Mouse (Mus musculus) MEL (cell line): ENCODE data around the gene Neurod2. TPM values are rescaled to one million over a fixed set of nuclear protein-coding genes. Genes with fewer than 3 reads are reported as not detected.
A peak's percentile ranks its signal among the peaks of the same experiment; 100 is the strongest.

Experiments
- DNase-seq: peaks from one replicate; pipeline ENCODE4 v3.0.0; 2011; ENCODE audit warnings: low read depth, low spot score
- H3K27ac ChIP-seq: 2 replicates; pipeline ENCODE4 v1.5.1; 2012; ENCODE audit warnings: low read depth, mild to moderate bottlenecking, control low read depth, low read length, moderate library complexity; ENCODE audit not compliant: control insufficient read depth
- H3K27me3 ChIP-seq, 2 experiments: fragments of 150-350 bp in 1 of 2; sonication (generic) in 1 of 2; 2 replicates each; pipeline ENCODE4 v1.6.1; 2012; ENCODE audit warnings: low read length in 2 of 2, mild to moderate bottlenecking in 2 of 2, improper control_type of control experiment in 1 of 2, moderate library complexity in 1 of 2; ENCODE audit not compliant: insufficient read depth in 2 of 2, control insufficient read depth in 1 of 2
- H3K36me3 ChIP-seq, 2 experiments: 2 replicates each; pipeline ENCODE4 v1.6.1; 2012 to 2014; ENCODE audit warnings: low read length in 2 of 2, improper control_type of control experiment in 1 of 2, inconsistent platforms in 1 of 2, mild to moderate bottlenecking in 1 of 2; ENCODE audit not compliant: insufficient read depth in 2 of 2, control insufficient read depth in 1 of 2
- H3K4me1 ChIP-seq, 2 experiments: fragments of 150-350 bp in 1 of 2; sonication (generic) in 1 of 2; 2 replicates each; pipeline ENCODE4 v1.6.1; 2012; ENCODE audit warnings: low read length in 2 of 2, improper control_type of control experiment in 1 of 2, mild to moderate bottlenecking in 1 of 2; ENCODE audit not compliant: insufficient read depth in 2 of 2, control insufficient read depth in 1 of 2
- H3K4me3 ChIP-seq, 2 experiments: fragments of 150-350 bp in 1 of 2; sonication (generic) in 1 of 2; 2 replicates each; pipeline ENCODE4 v1.5.1; 2012; ENCODE audit warnings: low read depth in 2 of 2, low read length in 2 of 2, mild to moderate bottlenecking in 2 of 2, moderate library complexity in 2 of 2, control low read depth in 1 of 2, improper control_type of control experiment in 1 of 2; ENCODE audit not compliant: control insufficient read depth in 1 of 2, insufficient read depth in 1 of 2
- H3K79me2 ChIP-seq: 2 replicates; pipeline ENCODE4 v1.6.1; 2012; ENCODE audit warnings: mild to moderate bottlenecking, low read length, moderate library complexity; ENCODE audit not compliant: control insufficient read depth, poor library complexity, insufficient read depth
- H3K9ac ChIP-seq: 2 replicates; pipeline ENCODE4 v1.6.1; 2012; ENCODE audit warnings: low read depth, mild to moderate bottlenecking, control low read depth, low read length, moderate library complexity; ENCODE audit not compliant: control insufficient read depth, poor library complexity, severe bottlenecking
- H3K9me3 ChIP-seq: fragments of 150-350 bp; sonication (generic); replicated peaks from 2 replicates; pipeline ENCODE4 v1.6.1; 2012; ENCODE audit warnings: mild to moderate bottlenecking, low read length, improper control_type of control experiment, moderate library complexity; ENCODE audit not compliant: insufficient read depth
- BHLHE40 ChIP-seq: IDR thresholded peaks from 2 replicates; pipeline ENCODE4 v1.6.1; 2012; ENCODE audit warnings: low read depth, mild to moderate bottlenecking, inconsistent platforms, low read length, improper control_type of control experiment, borderline replicate concordance
- CTCF ChIP-seq, 3 experiments: IDR thresholded peaks in 2 of 3; conservative IDR thresholded peaks in 1 of 3; 2 replicates each; pipeline ENCODE4 v1.5.1; 2011 to 2012; ENCODE audit warnings: low read length in 3 of 3, low read depth in 2 of 3, mild to moderate bottlenecking in 2 of 3, improper control_type of control experiment in 1 of 3, inconsistent platforms in 1 of 3, mixed read lengths in 1 of 3, moderate library complexity in 1 of 3; ENCODE audit not compliant: control insufficient read depth in 1 of 3, insufficient read depth in 1 of 3, poor library complexity in 1 of 3, severe bottlenecking in 1 of 3
- E2F4 ChIP-seq: IDR thresholded peaks from 2 replicates; pipeline ENCODE4 v1.6.1; 2011; ENCODE audit warnings: low read depth, low read length, improper control_type of control experiment, borderline replicate concordance
- EP300 ChIP-seq, 2 experiments: IDR thresholded peaks; 2 replicates each; pipeline ENCODE4 v1.6.1; 2011; ENCODE audit warnings: improper control_type of control experiment in 2 of 2, low read length in 2 of 2, low read depth in 1 of 2, mild to moderate bottlenecking in 1 of 2
- GABPA ChIP-seq: IDR thresholded peaks from 2 replicates; pipeline ENCODE4 v1.6.1; 2012; ENCODE audit warnings: low read depth, mild to moderate bottlenecking, inconsistent platforms, low read length, improper control_type of control experiment, moderate library complexity
- GATA1 ChIP-seq: IDR thresholded peaks from 2 replicates; pipeline ENCODE4 v1.6.1; 2011; ENCODE audit warnings: low read depth, low read length, improper control_type of control experiment
- HCFC1 ChIP-seq: IDR thresholded peaks from 2 replicates; pipeline ENCODE4 v1.6.1; 2012; ENCODE audit warnings: low read depth, mild to moderate bottlenecking, inconsistent platforms, low read length, improper control_type of control experiment, moderate library complexity
- MAFK ChIP-seq: IDR thresholded peaks from 2 replicates; pipeline ENCODE4 v1.6.1; 2011; ENCODE audit warnings: low read depth, mild to moderate bottlenecking, low read length, improper control_type of control experiment, borderline replicate concordance
- MAX ChIP-seq: IDR thresholded peaks from 2 replicates; pipeline ENCODE4 v1.6.1; 2011; ENCODE audit warnings: low read length, improper control_type of control experiment
- MEF2A ChIP-seq: IDR thresholded peaks from 2 replicates; pipeline ENCODE4 v1.6.1; 2014; ENCODE audit warnings: low read depth, mild to moderate bottlenecking, inconsistent platforms, low read length, improper control_type of control experiment; ENCODE audit not compliant: poor library complexity, insufficient replicate concordance, severe bottlenecking; ENCODE audit errors: extremely low read depth
- MXI1 ChIP-seq: IDR thresholded peaks from 2 replicates; pipeline ENCODE4 v1.6.1; 2011; ENCODE audit warnings: mild to moderate bottlenecking, low read depth, low read length, improper control_type of control experiment
- MYB ChIP-seq: IDR thresholded peaks from 2 replicates; pipeline ENCODE4 v1.6.1; 2011; ENCODE audit warnings: mild to moderate bottlenecking, low read depth, low read length, improper control_type of control experiment
- NRF1 ChIP-seq: IDR thresholded peaks from 2 replicates; pipeline ENCODE4 v1.6.1; 2014; ENCODE audit warnings: low read depth, mild to moderate bottlenecking, inconsistent platforms, low read length, improper control_type of control experiment, moderate library complexity; ENCODE audit not compliant: poor library complexity, insufficient read depth, severe bottlenecking
- POLR2A ChIP-seq, 2 experiments: IDR thresholded peaks; 2 replicates each; pipeline ENCODE4 v1.6.1; 2011 to 2012; ENCODE audit warnings: low read length in 2 of 2, mild to moderate bottlenecking in 2 of 2, control low read depth in 1 of 2, improper control_type of control experiment in 1 of 2, low read depth in 1 of 2, moderate library complexity in 1 of 2; ENCODE audit not compliant: control insufficient read depth in 1 of 2, insufficient read depth in 1 of 2, poor library complexity in 1 of 2
- RAD21 ChIP-seq: IDR thresholded peaks from 2 replicates; pipeline ENCODE4 v1.6.1; 2011; ENCODE audit warnings: mild to moderate bottlenecking, low read depth, low read length, improper control_type of control experiment
- RCOR1 ChIP-seq: IDR thresholded peaks from 2 replicates; pipeline ENCODE4 v1.6.1; 2012; ENCODE audit warnings: low read depth, mild to moderate bottlenecking, inconsistent platforms, low read length, improper control_type of control experiment
- SIN3A ChIP-seq: IDR thresholded peaks from 2 replicates; pipeline ENCODE4 v1.6.1; 2012; ENCODE audit warnings: low read length, improper control_type of control experiment, inconsistent platforms
- SMC3 ChIP-seq: IDR thresholded peaks from 2 replicates; pipeline ENCODE4 v1.6.1; 2011; ENCODE audit warnings: low read depth, low read length, improper control_type of control experiment
- TAL1 ChIP-seq: IDR thresholded peaks from 2 replicates; pipeline ENCODE4 v1.6.1; 2012; ENCODE audit warnings: mild to moderate bottlenecking, inconsistent platforms, low read length, moderate library complexity, mixed read lengths
- TBP ChIP-seq: IDR thresholded peaks from 2 replicates; pipeline ENCODE4 v1.8.0; 2011; ENCODE audit warnings: low read depth, low read length, improper control_type of control experiment
- TCF12 ChIP-seq: IDR thresholded peaks from 2 replicates; pipeline ENCODE4 v1.6.1; 2014; ENCODE audit warnings: low read depth, mild to moderate bottlenecking, inconsistent platforms, low read length, improper control_type of control experiment, moderate library complexity
- UBTF ChIP-seq: IDR thresholded peaks from 2 replicates; pipeline ENCODE4 v1.6.1; 2012; ENCODE audit warnings: low read depth, mild to moderate bottlenecking, inconsistent platforms, low read length, improper control_type of control experiment, moderate library complexity, borderline replicate concordance; ENCODE audit not compliant: insufficient read depth
- USF1 ChIP-seq: IDR thresholded peaks from 2 replicates; pipeline ENCODE4 v1.6.1; 2014; ENCODE audit warnings: low read depth, mild to moderate bottlenecking, inconsistent platforms, low read length, improper control_type of control experiment, moderate library complexity
- USF2 ChIP-seq, 2 experiments: IDR thresholded peaks; 2 replicates each; pipeline ENCODE4 v1.6.1; 2011 to 2012; ENCODE audit warnings: improper control_type of control experiment in 2 of 2, low read length in 2 of 2, borderline replicate concordance in 1 of 2, inconsistent platforms in 1 of 2, low read depth in 1 of 2, mild to moderate bottlenecking in 1 of 2; ENCODE audit not compliant: insufficient read depth in 1 of 2
- ZNF384 ChIP-seq: IDR thresholded peaks from 2 replicates; pipeline ENCODE4 v1.6.1; 2012; ENCODE audit warnings: low read depth, mild to moderate bottlenecking, inconsistent platforms, low read length, improper control_type of control experiment
- polyA plus RNA-seq, 2 experiments: library from polyadenylated mRNA; stranded (reverse) in 1 of 2; unstranded in 1 of 2; fragments of >175 nt in 1 of 2; fragments of >200 nt in 1 of 2; gene quantifications; 2 replicates each; pipeline versions ENCODE4 v1.2.1 to v1.2.4; 2012; ENCODE audit warnings: low replicate concordance in 2 of 2, low read depth in 1 of 2; ENCODE audit not compliant: insufficient read length in 2 of 2, insufficient read depth in 1 of 2, missing spikeins in 1 of 2
- total RNA-seq: library from RNA; depleted of rRNA; stranded (reverse); fragments of 300-350 nt; gene quantifications from 2 replicates; pipeline ENCODE4 v1.2.3, GENCODE M21; 2012

The Neurod2 gene
- total and polyA plus RNA-seq, 3 experiments = not detected

DNA sequence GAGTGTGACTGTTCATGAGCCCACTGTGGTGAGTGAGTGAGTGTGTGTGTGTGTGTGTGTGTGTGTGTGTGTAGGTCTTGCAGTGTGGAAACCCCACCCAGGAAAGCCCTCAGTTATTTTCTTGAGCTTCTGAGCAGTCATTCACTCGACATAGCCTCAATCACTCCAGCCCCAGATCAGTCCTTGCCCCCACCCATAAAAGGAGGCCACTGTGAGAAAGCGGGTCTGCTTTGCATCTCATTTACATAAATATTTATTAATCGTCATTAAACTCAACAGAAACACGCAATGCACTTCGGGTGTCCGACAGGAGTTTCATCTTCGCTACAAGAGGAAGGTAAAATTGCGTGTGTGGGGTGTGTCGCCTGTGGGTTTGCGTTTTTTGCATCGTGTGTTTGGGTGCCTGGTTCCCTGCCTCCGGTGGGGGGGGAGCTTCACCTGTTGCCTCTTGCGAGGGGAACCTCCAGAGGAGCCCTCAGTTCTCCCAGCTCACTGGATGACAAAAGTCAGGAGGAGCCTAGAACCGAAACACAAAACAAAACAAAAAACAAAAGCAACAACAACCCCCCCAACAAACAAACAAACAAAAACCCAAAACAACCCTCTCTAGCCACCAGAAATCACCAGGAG lies 4.1 kb downstream of the Neurod2 start:
- no peaks in the 10 kb centered on the region for H3K79me2 ChIP-seq
- no peak overlapping the region for H3K4me3 ChIP-seq
- H3K27me3 ChIP-seq = peaks cover 3 to 20% of the 10 kb centered on the region in 2 experiments; a peak in 3 of 4 replicates
- H3K36me3 ChIP-seq = no peaks in the 10 kb centered on the region
- DNase-seq = no peak
- no peaks in the 10 kb centered on the region for H3K9me3 ChIP-seq
- H3K4me1 ChIP-seq = no peaks in the 10 kb centered on the region
- H3K27ac ChIP-seq = no peak overlapping the region
- no peak for TF ChIP-seq NRF1
- no peak for TF ChIP-seq RCOR1
- TF ChIP-seq EP300 (IDR thresholded peaks at IDR 0.05; ENCODE audit: low read depth in 1 of 2, low read length in 2 of 2) = no peak
- TF ChIP-seq GATA1 = no peak
- TF ChIP-seq TAL1 = no peak
- TF ChIP-seq UBTF = no peak
- no peak for TF ChIP-seq USF2 (IDR thresholded peaks at IDR 0.05; ENCODE audit: borderline replicate concordance in 1 of 2, insufficient read depth in 1 of 2, low read depth in 1 of 2, low read length in 2 of 2)
- TF ChIP-seq ZNF384 = no peak
- TF ChIP-seq CTCF (IDR thresholded peaks at IDR 0.05 in 2 of 3, conservative IDR thresholded peaks at IDR 0.05 in 1 of 3; ENCODE audit: control insufficient read depth in 1 of 3, insufficient read depth in 1 of 3, low read depth in 2 of 3, low read length in 3 of 3, poor library complexity in 1 of 3, severe bottlenecking in 1 of 3) = no peak
- no peak for TF ChIP-seq MAFK
- no peak for TF ChIP-seq TCF12
- TF ChIP-seq USF1 = no peak
- TF ChIP-seq HCFC1 = no peak
- no peak for TF ChIP-seq RAD21
- no peak for TF ChIP-seq TBP
- TF ChIP-seq GABPA = no peak
- no peak for TF ChIP-seq MYB
- no peak for TF ChIP-seq MAX
- TF ChIP-seq, all 39 proteins: peak for 0
- H3K9ac ChIP-seq = no peak overlapping the region

GRCm38 (mm10) chr11:98323933-98324332 lies 5.5 kb downstream of the Neurod2 start:
- H3K4me1 ChIP-seq = no peaks in the 10 kb centered on the region
- H3K27me3 ChIP-seq = peaks cover 6 to 29% of the 10 kb centered on the region in 2 experiments; a peak in 3 of 4 replicates
- H3K79me2 ChIP-seq = no peaks in the 10 kb centered on the region
- no peak overlapping the region for H3K9ac ChIP-seq
- no peak overlapping the region for H3K27ac ChIP-seq
- H3K4me3 ChIP-seq = no peak overlapping the region
- H3K36me3 ChIP-seq = no peaks in the 10 kb centered on the region
- TF ChIP-seq SIN3A = peak; percentile 70
- no peak for TF ChIP-seq POLR2A (IDR thresholded peaks at IDR 0.05; ENCODE audit: control insufficient read depth in 1 of 2, insufficient read depth in 1 of 2, low read depth in 1 of 2, low read length in 2 of 2, poor library complexity in 1 of 2)
- TF ChIP-seq RCOR1 = no peak
- 0 out of 2 replicates have a peak, but pooled peaks have one; percentile 18 for TF ChIP-seq MXI1
- TF ChIP-seq HCFC1 = no peak
- TF ChIP-seq SMC3 = no peak
- no peak for TF ChIP-seq E2F4
- no peak for TF ChIP-seq CTCF (IDR thresholded peaks at IDR 0.05 in 2 of 3, conservative IDR thresholded peaks at IDR 0.05 in 1 of 3; ENCODE audit: control insufficient read depth in 1 of 3, insufficient read depth in 1 of 3, low read depth in 2 of 3, low read length in 3 of 3, poor library complexity in 1 of 3, severe bottlenecking in 1 of 3)
- TF ChIP-seq MYB = no peak
- no peak for TF ChIP-seq TBP
- no peak for TF ChIP-seq MEF2A
- no peak for TF ChIP-seq MAX
- no peak for TF ChIP-seq BHLHE40
- TF ChIP-seq GATA1 = no peak
- no peak for TF ChIP-seq ZNF384
- TF ChIP-seq, all 39 proteins: peak for 2
- peak; percentile 63 for DNase-seq
- no peaks in the 10 kb centered on the region for H3K9me3 ChIP-seq
